Mouse (Mus musculus) C2C12 (cell line): ENCODE measurements around the gene Socs4.

Source experiments
- CEBPB ChIP-seq: IDR thresholded peaks from one replicate; pipeline ENCODE4 v1.6.1; 2011; ENCODE audit warnings: low read depth, mild to moderate bottlenecking, control low read depth, moderate library complexity
- CTCF ChIP-seq: IDR thresholded peaks from one replicate; pipeline ENCODE4 v1.5.1; 2011; ENCODE audit not compliant: control insufficient read depth, insufficient read depth, insufficient read length
- MAX ChIP-seq: IDR thresholded peaks from one replicate; pipeline ENCODE4 v1.6.1; 2011; ENCODE audit warnings: mild to moderate bottlenecking, control low read depth
- MYOD1 ChIP-seq: IDR thresholded peaks from one replicate; pipeline ENCODE4 v1.6.1; 2011; ENCODE audit warnings: low read depth; ENCODE audit not compliant: control insufficient read depth, insufficient read length
- MYOG ChIP-seq: IDR thresholded peaks from one replicate; pipeline ENCODE4 v1.6.1; 2011; ENCODE audit not compliant: control insufficient read depth, insufficient read length; ENCODE audit errors: extremely low read depth
- USF1 ChIP-seq: IDR thresholded peaks from one replicate; pipeline ENCODE4 v1.6.1; 2011; ENCODE audit warnings: low read depth, mild to moderate bottlenecking, control low read depth, moderate library complexity

GRCm38 (mm10) chr14:47335300-47335699 is 58.6 kb downstream of the Socs4 start:
- no peak for TF ChIP-seq CTCF
- TF ChIP-seq MAX, result no peak
- TF ChIP-seq MYOD1, result no peak
- TF ChIP-seq USF1, result no peak
- no peak for TF ChIP-seq MYOG
- TF ChIP-seq CEBPB, result no peak
